ENCODE assay signal across 8 mouse cellular contexts in the genomic region with DNA sequence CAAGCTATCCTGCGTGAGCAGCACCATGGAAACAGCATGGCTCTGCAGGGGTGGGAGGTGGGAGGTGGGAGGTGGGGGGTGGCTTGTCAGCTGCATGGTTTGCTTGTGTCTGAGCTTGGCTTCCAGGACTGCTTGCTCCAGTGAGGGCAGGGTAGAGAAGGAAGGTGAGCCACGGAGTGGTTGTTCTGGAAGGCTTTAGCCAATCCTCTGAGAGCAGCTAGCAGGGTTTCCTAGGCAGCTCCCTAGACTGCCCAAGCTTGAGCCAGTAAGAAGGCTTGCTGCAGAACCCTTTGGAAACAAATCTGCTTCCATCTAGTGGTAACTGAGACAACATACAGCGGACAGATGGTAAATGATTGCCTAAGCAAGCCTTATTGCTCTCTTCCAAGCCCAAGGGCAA.
DNase-seq lines count a peak whose midpoint lies in the region; ATAC-seq and TF ChIP-seq lines count a peak whose summit lies in the region.

No protein-coding gene starts in this region.

- peak; percentile 69 for DNase-seq in ES-E14 (ENCODE audit: low read depth, low spot score)
- DNase-seq in cerebellum, adult 9-11 months, result peak; percentile 29
- peak; percentile 46 to 63 for DNase-seq in frontal cortex, postnatal 14 days (ENCODE audit: low spot score in 2 of 2)
- peak; percentile 59 for DNase-seq in intestine, embryonic 14.5 days (ENCODE audit: low spot score)
- DNase-seq in left cerebral cortex, adult 18-20 months (ENCODE audit: low spot score in 2 of 2), result peak; percentile 39 to 60
- peak; percentile 66 for DNase-seq in lung, postnatal 25 days (ENCODE audit: low spot score)
- DNase-seq in right cerebral cortex, postnatal 25 days, result peak; percentile 50

- H3K4me3 ChIP-seq in ES-E14 (ENCODE audit: insufficient read depth in 1 of 2, low read depth in 1 of 2, low read length in 2 of 2, poor library complexity in 1 of 2, severe bottlenecking in 1 of 2), result no peak overlapping the region
- no peak overlapping the region for H3K4me3 ChIP-seq in intestine, embryonic 14.5 days (ENCODE audit: low read depth, low read length)

- peak; percentile 93 for ATAC-seq in intestine, embryonic 14.5 days (replicated peaks; ENCODE audit: low FRiP score, low TSS enrichment, low read depth)
- no peak for ATAC-seq in megakaryocyte progenitor cell, adult 5-6 weeks (replicated peaks; ENCODE audit: poor library complexity)

- 9% methylated on average over 3 of the region's 3 CpGs for WGBS in intestine, embryonic 14.5 days

- H3K4me2 ChIP-seq in intestine, embryonic 14.5 days (ENCODE audit: low read length), result no peak overlapping the region

- H3K9me3 ChIP-seq in ES-E14 (ENCODE audit: control insufficient read depth, insufficient read depth, low read depth, low read length), result no peaks in the 10 kb centered on the region
- H3K9me3 ChIP-seq in intestine, embryonic 14.5 days (ENCODE audit: control insufficient read depth, low read length), result no peaks in the 10 kb centered on the region

- in situ Hi-C loops in ES-E14 (cut with MboI; ENCODE audit: low sequenced_read_pairs in 2 of 2, unreplicated experiment in 2 of 2), result loop anchor here (25.0 kb wide), 2 partner anchors 495 to 1070 kb away; a partner anchor contains a TSS

- H3K27ac ChIP-seq in ES-E14 (ENCODE audit: insufficient read depth, low read depth, low read length, poor library complexity, severe bottlenecking), result peak overlapping the region; percentile 13; the same call in 1 of the 2 replicates
- H3K27ac ChIP-seq in intestine, embryonic 14.5 days (ENCODE audit: low read depth), result peak overlapping the region; percentile 57

- no peaks in the 10 kb centered on the region for H3K27me3 ChIP-seq in intestine, embryonic 14.5 days (replicated peaks; ENCODE audit: control insufficient read depth, insufficient read depth, low read length)

- no peaks in the 10 kb centered on the region for H3K36me3 ChIP-seq in ES-E14 (ENCODE audit: control insufficient read depth, insufficient read depth, low read length, poor library complexity, severe bottlenecking)
- H3K36me3 ChIP-seq in intestine, embryonic 14.5 days (ENCODE audit: control insufficient read depth, insufficient read depth, low read length), result no peaks in the 10 kb centered on the region

- H3K9ac ChIP-seq in ES-E14 (ENCODE audit: insufficient read depth, low read depth, low read length, poor library complexity, severe bottlenecking), result no peak overlapping the region
- H3K9ac ChIP-seq in intestine, embryonic 14.5 days (ENCODE audit: low read length), result no peak overlapping the region

- H3K4me1 ChIP-seq in ES-E14 (ENCODE audit: control insufficient read depth in 2 of 2, insufficient read depth in 2 of 2, low read length in 2 of 2, poor library complexity in 1 of 2), result peaks cover 0 to 3% of the 10 kb centered on the region in 2 experiments; a peak in 1 of 4 replicates
- peaks cover 9% of the 10 kb centered on the region; the same call in 1 of the 2 replicates for H3K4me1 ChIP-seq in intestine, embryonic 14.5 days (replicated peaks; ENCODE audit: control insufficient read depth, insufficient read depth, low read length)

TF ChIP-seq in ES-E14, 5 proteins besides CTCF, POLR2A, EP300 and RAD21:
- no peak for TF ChIP-seq HCFC1 (IDR thresholded peaks at IDR 0.05; ENCODE audit: borderline replicate concordance, insufficient read depth, low read length)
- TF ChIP-seq ZNF384 (IDR thresholded peaks at IDR 0.05; ENCODE audit: low read depth, low read length), result no peak
- TF ChIP-seq ZC3H11A (IDR thresholded peaks at IDR 0.05; ENCODE audit: borderline replicate concordance, low read depth, low read length), result peak; percentile 94
- TF ChIP-seq MAFK (IDR thresholded peaks at IDR 0.05; ENCODE audit: insufficient read depth, low read depth, low read length), result no peak
- TF ChIP-seq CHD2 (IDR thresholded peaks at IDR 0.05; ENCODE audit: low read depth, low read length), result no peak
